Mouse (Mus musculus): ENCODE measurements around the gene Mad1l1.

Mad1l1 gene

GRCm38 (mm10) chr5:140135734-140136625 is 185.4 kb downstream of the Mad1l1 start:
- no peak for DNase-seq (ENCODE audit: inconsistent ontology term)

- no peak for DNase-seq (ENCODE audit: inconsistent ontology term)
These were observed 187.3 kb downstream of the Mad1l1 start for GRCm38 (mm10) chr5:140134021-140134420.

- peak; percentile 87 for DNase-seq (ENCODE audit: inconsistent ontology term)
These were observed 192.9 kb downstream of the Mad1l1 start for GRCm38 (mm10) chr5:140128414-140128981.

- no peak for DNase-seq (ENCODE audit: inconsistent ontology term)
These were observed 193.4 kb downstream of the Mad1l1 start for GRCm38 (mm10) chr5:140127981-140128380.

GRCm38 (mm10) chr5:140124626-140125025 is 196.7 kb downstream of the Mad1l1 start:
- no peak for DNase-seq (ENCODE audit: inconsistent ontology term)

GRCm38 (mm10) chr5:140123640-140124366 is 197.5 kb downstream of the Mad1l1 start:
- DNase-seq (ENCODE audit: inconsistent ontology term): no peak

- DNase-seq (ENCODE audit: inconsistent ontology term): no peak
These were observed 198.2 kb downstream of the Mad1l1 start for GRCm38 (mm10) chr5:140123194-140123593.

GRCm38 (mm10) chr5:140121966-140122365 is 199.4 kb downstream of the Mad1l1 start:
- peak; percentile 58 for DNase-seq (ENCODE audit: inconsistent ontology term)

- DNase-seq (ENCODE audit: inconsistent ontology term): no peak
These were observed 202.4 kb downstream of the Mad1l1 start for GRCm38 (mm10) chr5:140118921-140119320.

- DNase-seq (ENCODE audit: inconsistent ontology term): no peak
These were observed 203.4 kb downstream of the Mad1l1 start for GRCm38 (mm10) chr5:140117968-140118367.

- DNase-seq (ENCODE audit: inconsistent ontology term): peak; percentile 82
These were observed 205.7 kb downstream of the Mad1l1 start for GRCm38 (mm10) chr5:140115434-140116271.

GRCm38 (mm10) chr5:140114512-140115060 is 206.8 kb downstream of the Mad1l1 start:
- no peak for DNase-seq (ENCODE audit: inconsistent ontology term)

GRCm38 (mm10) chr5:140113281-140113680 is 208.1 kb downstream of the Mad1l1 start:
- no peak for DNase-seq (ENCODE audit: inconsistent ontology term)

- DNase-seq (ENCODE audit: inconsistent ontology term): no peak
These were observed 211.3 kb downstream of the Mad1l1 start for GRCm38 (mm10) chr5:140110024-140110423.

- no peak for DNase-seq (ENCODE audit: inconsistent ontology term)
These were observed 213.4 kb downstream of the Mad1l1 start for GRCm38 (mm10) chr5:140107907-140108306.

- DNase-seq (ENCODE audit: inconsistent ontology term): no peak
These were observed 215.3 kb downstream of the Mad1l1 start for GRCm38 (mm10) chr5:140106051-140106450.

- no peak for DNase-seq (ENCODE audit: inconsistent ontology term)
These were observed 216.5 kb downstream of the Mad1l1 start for GRCm38 (mm10) chr5:140104891-140105290.

GRCm38 (mm10) chr5:140102731-140103130 is 218.6 kb downstream of the Mad1l1 start:
- DNase-seq (ENCODE audit: inconsistent ontology term): no peak

GRCm38 (mm10) chr5:140101409-140102009 is 219.8 kb downstream of the Mad1l1 start:
- peak; percentile 77 for DNase-seq (ENCODE audit: inconsistent ontology term)

GRCm38 (mm10) chr5:140098711-140099110 is 222.6 kb downstream of the Mad1l1 start:
- DNase-seq (ENCODE audit: inconsistent ontology term): no peak

GRCm38 (mm10) chr5:140095203-140095602 is 226.1 kb downstream of the Mad1l1 start:
- DNase-seq (ENCODE audit: inconsistent ontology term): no peak

Measured in Muller cell, postnatal 12 days (primary cell).